Mouse (Mus musculus) CH12.LX (cell line): ENCODE measurements around the gene 2310057M21Rik. TPM values are rescaled to one million over a fixed set of nuclear protein-coding genes. Genes with fewer than 3 reads are reported as not detected.

Experiments
- DNase-seq: peaks from one replicate; pipeline ENCODE4 v3.0.0-alpha.2; 2013; ENCODE audit errors: extremely low read depth
- H3K27ac ChIP-seq: 2 replicates; pipeline ENCODE4 v1.5.1; 2012; ENCODE audit warnings: low read depth, mild to moderate bottlenecking, control low read depth, moderate library complexity; ENCODE audit not compliant: insufficient read depth
- H3K27me3 ChIP-seq: replicated peaks from 2 replicates; pipeline ENCODE3; 2012; ENCODE audit warnings: inconsistent platforms
- H3K36me3 ChIP-seq, 2 experiments: replicated peaks in 1 of 2; 2 replicates each; pipeline versions ENCODE3 to v1.6.1; 2012; ENCODE audit warnings: inconsistent platforms in 1 of 2, low read length in 1 of 2, mild to moderate bottlenecking in 1 of 2, mixed read lengths in 1 of 2, moderate library complexity in 1 of 2; ENCODE audit not compliant: control insufficient read depth in 1 of 2, insufficient read depth in 1 of 2
- H3K4me1 ChIP-seq, 2 experiments: 2 replicates each; pipeline ENCODE4 v1.6.1; 2012; ENCODE audit warnings: inconsistent platforms in 1 of 2, moderate library complexity in 1 of 2; ENCODE audit not compliant: insufficient read depth in 2 of 2, control insufficient read depth in 1 of 2
- H3K4me2 ChIP-seq: 2 replicates; pipeline ENCODE4 v1.6.1; 2012; ENCODE audit warnings: low read depth, mild to moderate bottlenecking, control low read depth; ENCODE audit not compliant: poor library complexity, insufficient read depth, severe bottlenecking
- H3K4me3 ChIP-seq, 3 experiments: fragments of 150-350 bp in 1 of 3; sonication (generic) in 1 of 3; replicated peaks in 1 of 3; 2 replicates each; pipeline versions ENCODE3 to v1.5.1; 2011 to 2012; ENCODE audit warnings: low read depth in 2 of 3, low read length in 2 of 3, mild to moderate bottlenecking in 2 of 3, moderate library complexity in 2 of 3, control low read depth in 1 of 3, improper control_type of control experiment in 1 of 3, inconsistent platforms in 1 of 3, mixed read lengths in 1 of 3; ENCODE audit not compliant: poor library complexity in 1 of 3
- H3K79me2 ChIP-seq: replicated peaks from 2 replicates; pipeline ENCODE4 v1.6.1; 2012; ENCODE audit warnings: mild to moderate bottlenecking, moderate library complexity; ENCODE audit not compliant: control insufficient read depth, poor library complexity, insufficient read depth, severe bottlenecking; ENCODE audit errors: extremely low read depth
- H3K9ac ChIP-seq: 2 replicates; pipeline ENCODE4 v1.6.1; 2012; ENCODE audit warnings: low read depth, mild to moderate bottlenecking, control low read depth, moderate library complexity; ENCODE audit not compliant: insufficient read depth
- H3K9me3 ChIP-seq: replicated peaks from 2 replicates; pipeline ENCODE3; 2012; ENCODE audit warnings: low read length, inconsistent platforms, mixed read lengths
- BHLHE40 ChIP-seq: IDR thresholded peaks from 2 replicates; pipeline ENCODE4 v1.6.1; 2011; ENCODE audit warnings: mild to moderate bottlenecking, low read depth, low read length, improper control_type of control experiment
- CHD1 ChIP-seq: IDR thresholded peaks from 2 replicates; pipeline ENCODE4 v1.6.1; 2012; ENCODE audit warnings: low read depth, low read length, improper control_type of control experiment, inconsistent platforms
- CTCF ChIP-seq, 2 experiments: IDR thresholded peaks in 1 of 2; conservative IDR thresholded peaks in 1 of 2; 2 replicates each; pipeline ENCODE4 v1.5.1; 2011 to 2012; ENCODE audit warnings: low read depth in 2 of 2, low read length in 2 of 2, improper control_type of control experiment in 1 of 2, inconsistent platforms in 1 of 2, mild to moderate bottlenecking in 1 of 2, moderate library complexity in 1 of 2
- E2F4 ChIP-seq: IDR thresholded peaks from 2 replicates; pipeline ENCODE4 v1.6.1; 2011; ENCODE audit warnings: low read depth, low read length, improper control_type of control experiment; ENCODE audit not compliant: insufficient replicate concordance
- ELF1 ChIP-seq: IDR thresholded peaks from 2 replicates; pipeline ENCODE4 v1.6.1; 2014; ENCODE audit warnings: low read depth, mild to moderate bottlenecking, inconsistent platforms, low read length, improper control_type of control experiment
- EP300 ChIP-seq: IDR thresholded peaks from 2 replicates; pipeline ENCODE4 v1.6.1; 2011; ENCODE audit warnings: low read length, improper control_type of control experiment
- GABPA ChIP-seq: IDR thresholded peaks from 2 replicates; pipeline ENCODE4 v1.6.1; 2012; ENCODE audit warnings: low read depth, low read length, improper control_type of control experiment, inconsistent platforms; ENCODE audit not compliant: insufficient replicate concordance
- HCFC1 ChIP-seq: IDR thresholded peaks from 2 replicates; pipeline ENCODE4 v1.6.1; 2012; ENCODE audit warnings: low read depth, mild to moderate bottlenecking, inconsistent platforms, low read length, improper control_type of control experiment
- IRF4 ChIP-seq: IDR thresholded peaks from 2 replicates; pipeline ENCODE4 v1.6.1; 2014; ENCODE audit warnings: low read depth, mild to moderate bottlenecking, inconsistent platforms, low read length, improper control_type of control experiment
- JUN ChIP-seq: IDR thresholded peaks from 2 replicates; pipeline ENCODE4 v1.6.1; 2011; ENCODE audit warnings: low read depth, mild to moderate bottlenecking, low read length, improper control_type of control experiment, moderate library complexity; ENCODE audit not compliant: insufficient read depth
- JUND ChIP-seq: conservative IDR thresholded peaks from 2 replicates; pipeline ENCODE4 v1.6.1; 2011; ENCODE audit warnings: low read depth, low read length, improper control_type of control experiment
- MAFK ChIP-seq: IDR thresholded peaks from 2 replicates; pipeline ENCODE4 v1.6.1; 2011; ENCODE audit warnings: low read length, improper control_type of control experiment; ENCODE audit not compliant: insufficient replicate concordance
- MEF2A ChIP-seq: IDR thresholded peaks from 2 replicates; pipeline ENCODE4 v1.6.1; 2014; ENCODE audit warnings: low read depth, mild to moderate bottlenecking, inconsistent platforms, low read length, improper control_type of control experiment, borderline replicate concordance
- MYC ChIP-seq: IDR thresholded peaks from 2 replicates; pipeline ENCODE4 v1.6.1; 2011; ENCODE audit warnings: low read depth, mild to moderate bottlenecking, improper control_type of control experiment, low read length
- NELFE ChIP-seq: IDR thresholded peaks from 2 replicates; pipeline ENCODE4 v1.6.1; 2011; ENCODE audit warnings: low read depth, low read length, improper control_type of control experiment
- NRF1 ChIP-seq: IDR thresholded peaks from 2 replicates; pipeline ENCODE4 v1.6.1; 2014; ENCODE audit warnings: low read depth, mild to moderate bottlenecking, inconsistent platforms, low read length, improper control_type of control experiment, moderate library complexity
- POLR2AphosphoS2 ChIP-seq: IDR thresholded peaks from 2 replicates; pipeline ENCODE4 v1.6.1; 2011; ENCODE audit warnings: low read depth, low read length, improper control_type of control experiment
- RAD21 ChIP-seq: IDR thresholded peaks from 2 replicates; pipeline ENCODE4 v1.6.1; 2011; ENCODE audit warnings: low read depth, mild to moderate bottlenecking, low read length, improper control_type of control experiment, moderate library complexity
- TCF12 ChIP-seq: IDR thresholded peaks from 2 replicates; pipeline ENCODE4 v1.6.1; 2014; ENCODE audit warnings: low read depth, mild to moderate bottlenecking, inconsistent platforms, low read length, improper control_type of control experiment
- USF1 ChIP-seq: IDR thresholded peaks from 2 replicates; pipeline ENCODE4 v1.6.1; 2014; ENCODE audit warnings: low read depth, mild to moderate bottlenecking, inconsistent platforms, low read length, improper control_type of control experiment
- ZC3H11A ChIP-seq: IDR thresholded peaks from 2 replicates; pipeline ENCODE4 v1.6.1; 2012; ENCODE audit warnings: low read depth, mild to moderate bottlenecking, inconsistent platforms, low read length, improper control_type of control experiment
- ZKSCAN1 ChIP-seq: IDR thresholded peaks from 2 replicates; pipeline ENCODE4 v1.6.1; 2012; ENCODE audit warnings: low read depth, inconsistent platforms, low read length, improper control_type of control experiment, borderline replicate concordance
- ZMIZ1 ChIP-seq: IDR thresholded peaks from 2 replicates; pipeline ENCODE4 v1.6.1; 2012; ENCODE audit warnings: low read depth, mild to moderate bottlenecking, inconsistent platforms, low read length, improper control_type of control experiment
- dilution Hi-C: fragments of 300-500 bp; cut with MboI; formaldehyde crosslinking; loops from 2 replicates; pipeline ENCODE4 v1.14.3; 2020; ENCODE audit warnings: low sequenced_read_pairs; ENCODE audit not compliant: extremely low pct_unique_long_range_greater_than_20kb, extremely low pct_ligation_motif_present
- in situ Hi-C: fragments of 300-500 bp; cut with MboI; formaldehyde crosslinking; loops from 3 replicates; pipeline ENCODE4 v1.14.3; 2019; ENCODE audit warnings: low sequenced_read_pairs, low pct_ligation_motif_present, low pct_unique_long_range_greater_than_20kb, mixed read lengths
- polyA plus RNA-seq: library from polyadenylated mRNA; unstranded; fragments of >175 nt; gene quantifications from 2 replicates; pipeline ENCODE4 v1.2.1, GENCODE M21; 2012; ENCODE audit warnings: low read depth; ENCODE audit not compliant: insufficient read length
- total RNA-seq, 2 experiments: library from RNA; depleted of rRNA; stranded (reverse); fragments of 300-350 nt in 1 of 2; fragments of >200 nt in 1 of 2; gene quantifications; 2 replicates each; pipeline ENCODE4 v1.2.3; 2012 to 2014

The 2310057M21Rik gene
- total and polyA plus RNA-seq, 3 experiments, result 3.4 to 22.5 (median 13.1) TPM

DNA sequence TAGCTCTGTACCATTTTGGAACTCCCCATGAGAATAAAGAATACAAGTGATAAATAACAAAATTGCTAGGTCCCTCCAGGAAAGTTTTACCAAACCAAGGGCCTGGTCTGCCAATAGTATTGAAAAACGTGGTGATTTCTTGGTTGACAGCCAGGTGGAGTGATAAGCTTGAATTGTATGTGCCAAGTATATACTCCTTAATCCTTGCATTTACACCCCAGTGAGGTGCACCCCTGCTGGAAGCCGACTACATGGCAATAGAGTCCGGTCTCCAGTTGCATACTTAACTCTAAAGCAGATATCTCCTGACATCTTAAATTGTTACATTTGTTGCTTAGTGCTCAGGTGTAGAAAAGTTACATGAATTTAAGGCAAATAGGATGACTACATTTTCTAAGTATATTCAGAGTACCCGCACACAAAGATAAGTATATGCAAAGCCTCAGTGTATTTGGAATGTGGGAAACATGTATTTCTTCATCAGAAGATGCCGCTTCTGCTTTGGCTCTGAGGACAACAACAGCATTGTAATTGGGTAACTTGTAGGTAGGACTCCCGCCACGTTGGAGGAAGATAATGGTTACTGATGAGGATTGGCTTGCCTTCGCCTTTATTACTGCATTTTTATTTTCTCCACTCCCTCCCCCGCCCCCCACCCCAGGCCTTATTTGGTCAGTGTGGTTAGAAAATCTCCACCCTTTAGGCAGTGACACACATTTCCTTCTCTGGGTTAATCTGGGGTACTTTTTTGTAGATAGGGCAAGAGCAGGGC lies 9.5 kb upstream of the 2310057M21Rik start:
- peaks cover 2 to 15% of the 10 kb centered on the region in 2 experiments; a peak in 3 of 4 replicates for H3K4me1 ChIP-seq
- peak overlapping the region; percentile 55 for H3K4me2 ChIP-seq
- TF ChIP-seq NELFE, result no peak
- no peak for TF ChIP-seq JUN
- TF ChIP-seq TCF12, result no peak
- TF ChIP-seq CTCF (conservative IDR thresholded peaks at IDR 0.05 in 1 of 2, IDR thresholded peaks at IDR 0.05 in 1 of 2; ENCODE audit: low read depth in 2 of 2, low read length in 2 of 2), result peak in 1 of 2 experiments; percentile 32; a peak in 2 of 4 replicates
- no peak for TF ChIP-seq GABPA
- peak; percentile 13 for TF ChIP-seq RAD21
- no peak for TF ChIP-seq HCFC1
- TF ChIP-seq ZKSCAN1, result no peak
- TF ChIP-seq ELF1, result no peak
- TF ChIP-seq CHD1, result no peak
- TF ChIP-seq BHLHE40, result no peak
- TF ChIP-seq USF1, result no peak
- no peak for TF ChIP-seq MEF2A
- TF ChIP-seq ZC3H11A, result no peak
- TF ChIP-seq E2F4, result no peak
- no peak for TF ChIP-seq MYC
- TF ChIP-seq NRF1, result no peak
- TF ChIP-seq, all 38 proteins: peak for 2
- Histone ChIP-seq H3K79me2 (no peaks in the 10 kb centered on the region), H3K27ac (no peak overlapping the region), H3K4me3 (peak overlapping the region in 2 of 3 experiments; percentile 61 to 88), H3K36me3 (peaks cover 0 to 16% of the 10 kb centered on the region in 2 experiments), H3K27me3 (peaks cover 2% of the 10 kb centered on the region), H3K9ac (peak overlapping the region; percentile 70; the same call in 1 of the 2 replicates), H3K9me3 (no peaks in the 10 kb centered on the region)
- peak; percentile 29 for DNase-seq
- in situ Hi-C loops (no loop called here), dilution Hi-C loops (no loop called here)

GRCm38 (mm10) chr7:131371470-131371860 lies 8.9 kb upstream of the 2310057M21Rik start:
- Histone ChIP-seq H3K36me3 (peaks cover 0 to 16% of the 10 kb centered on the region in 2 experiments), H3K4me3 (peak overlapping the region; percentile 61 to 88 (median 79)), H3K4me2 (peak overlapping the region; percentile 55), H3K27me3 (peaks cover 4% of the 10 kb centered on the region), H3K79me2 (no peaks in the 10 kb centered on the region), H3K9ac (peak overlapping the region; percentile 70), H3K27ac (0 out of 2 replicates have a peak overlapping the region, but pooled peaks have one; percentile 34), H3K4me1 (peaks cover 2 to 15% of the 10 kb centered on the region in 2 experiments; a peak in 3 of 4 replicates), H3K9me3 (no peaks in the 10 kb centered on the region)
- dilution Hi-C loops, result no loop called here
- in situ Hi-C loops, result no loop called here
- DNase-seq, result no peak
- TF ChIP-seq MAFK (no peak), NELFE (no peak), TCF12 (no peak), IRF4 (no peak), E2F4 (no peak), EP300 (no peak), ZMIZ1 (no peak), POLR2AphosphoS2 (no peak), HCFC1 (no peak), JUND (no peak)
